Mouse (Mus musculus): ENCODE results near the gene D130043K22Rik. TPM values are rescaled to one million over a fixed set of nuclear protein-coding genes. Genes with fewer than 3 reads are reported as not detected.

D130043K22Rik gene
- polyA plus RNA-seq, 1 experiment from 2014 or later = 0.14 TPM

- DNase-seq = peak; percentile 88
- Histone ChIP-seq H3K9ac (no peak overlapping the region), H3K4me2 (no peak overlapping the region), H3K4me1 (ENCODE audit: insufficient read depth) (no peaks in the 10 kb centered on the region; the same call in 1 of the 2 replicates), H3K27ac (ENCODE audit: low read depth) (peak overlapping the region; percentile 61), H3K27me3 (ENCODE audit: insufficient read depth, low read length) (no peaks in the 10 kb centered on the region), H3K4me3 (ENCODE audit: low read depth, low read length) (no peak overlapping the region), H3K36me3 (ENCODE audit: insufficient read depth) (no peaks in the 10 kb centered on the region), H3K9me3 (ENCODE audit: low read depth, low read length) (no peaks in the 10 kb centered on the region)
- 11% methylated on average over 4 of the region's 4 CpGs for WGBS
- ATAC-seq (ENCODE audit: insufficient read depth) = peak; percentile 94
- TF ChIP-seq CTCF (IDR thresholded peaks at IDR 0.05; ENCODE audit: low read depth) = no peak
Measured at GRCm38 (mm10) chr13:24945567-24945966, 100.6 kb downstream of the D130043K22Rik start.

DNA sequence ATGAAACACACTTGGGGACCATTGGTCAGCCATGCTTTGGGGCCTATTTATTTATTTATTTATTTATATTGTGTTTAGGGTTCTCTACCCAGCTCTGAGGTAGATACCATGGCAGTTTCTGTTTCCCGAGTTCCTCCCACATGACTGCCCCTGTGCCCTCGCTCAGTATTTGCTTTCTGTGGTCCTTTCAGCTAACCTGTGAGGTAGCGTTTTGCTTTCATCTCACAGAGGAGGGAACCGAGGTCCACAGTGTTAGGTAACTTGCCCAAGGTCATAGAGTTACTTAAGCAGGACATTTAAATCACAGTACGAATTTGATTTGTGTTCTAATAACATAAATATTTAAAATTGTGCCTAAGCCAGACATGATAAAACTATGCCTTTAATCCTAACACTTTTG is 102.2 kb downstream of the D130043K22Rik start:
- 58% methylated on average over 5 of the region's 5 CpGs for WGBS
- Histone ChIP-seq H3K9ac (no peak overlapping the region), H3K27ac (ENCODE audit: low read depth) (no peak overlapping the region), H3K4me2 (no peak overlapping the region), H3K4me3 (ENCODE audit: low read depth, low read length) (no peak overlapping the region), H3K4me1 (ENCODE audit: insufficient read depth) (no peaks in the 10 kb centered on the region; the same call in 1 of the 2 replicates), H3K9me3 (ENCODE audit: low read depth, low read length) (no peaks in the 10 kb centered on the region), H3K27me3 (ENCODE audit: insufficient read depth, low read length) (no peaks in the 10 kb centered on the region), H3K36me3 (ENCODE audit: insufficient read depth) (no peaks in the 10 kb centered on the region)
- TF ChIP-seq CTCF (IDR thresholded peaks at IDR 0.05; ENCODE audit: low read depth) = no peak
- no peak for ATAC-seq (ENCODE audit: insufficient read depth)
- DNase-seq = no peak

- Histone ChIP-seq H3K27ac (ENCODE audit: low read depth) (no peak overlapping the region), H3K27me3 (ENCODE audit: insufficient read depth, low read length) (no peaks in the 10 kb centered on the region), H3K4me1 (ENCODE audit: insufficient read depth) (no peaks in the 10 kb centered on the region; the same call in 1 of the 2 replicates), H3K4me3 (ENCODE audit: low read depth, low read length) (no peak overlapping the region), H3K4me2 (no peak overlapping the region), H3K36me3 (ENCODE audit: insufficient read depth) (no peaks in the 10 kb centered on the region), H3K9ac (no peak overlapping the region), H3K9me3 (ENCODE audit: low read depth, low read length) (no peaks in the 10 kb centered on the region)
- ATAC-seq (ENCODE audit: insufficient read depth) = no peak
- no peak for TF ChIP-seq CTCF (IDR thresholded peaks at IDR 0.05; ENCODE audit: low read depth)
- WGBS = 87% methylated on average over 6 of the region's 6 CpGs
- no peak for DNase-seq
Measured at GRCm38 (mm10) chr13:24948870-24949269, 103.9 kb downstream of the D130043K22Rik start.

Other genes starting within 250 kb of the D130043K22Rik start
- 0.30 TPM in 1 of 2 replicates, not detected in the other for gene Armh2, start 103.9 kb upstream of the D130043K22Rik start, polyA plus RNA-seq (2014; fragmentation: Nextera tagmentation; extraction: Ambion mirVana)
- 134 and 135 TPM in 2 replicates for gene Gmnn, start 83.2 kb upstream of the D130043K22Rik start, polyA plus RNA-seq (2014; fragmentation: Nextera tagmentation; extraction: Ambion mirVana)
- 26.9 and 32.5 TPM in 2 replicates for gene BC005537, start 43.5 kb upstream of the D130043K22Rik start, polyA plus RNA-seq (2014; fragmentation: Nextera tagmentation; extraction: Ambion mirVana)
- gene Acot13, start 13.6 kb upstream of the D130043K22Rik start, polyA plus RNA-seq (2014; fragmentation: Nextera tagmentation; extraction: Ambion mirVana) = 61.1 and 62.3 TPM in 2 replicates
- gene Tdp2, start 13.5 kb upstream of the D130043K22Rik start, polyA plus RNA-seq (2014; fragmentation: Nextera tagmentation; extraction: Ambion mirVana) = 61.5 and 66.3 TPM in 2 replicates
- 8.5 and 9.4 TPM in 2 replicates for gene Aldh5a1, start 92.5 kb downstream of the D130043K22Rik start, polyA plus RNA-seq (2014; fragmentation: Nextera tagmentation; extraction: Ambion mirVana)
- gene Gpld1, start 98.0 kb downstream of the D130043K22Rik start, polyA plus RNA-seq (2014; fragmentation: Nextera tagmentation; extraction: Ambion mirVana) = 1.4 and 1.6 TPM in 2 replicates
- gene Mrs2, start 175.2 kb downstream of the D130043K22Rik start, polyA plus RNA-seq (2014; fragmentation: Nextera tagmentation; extraction: Ambion mirVana) = 25.9 and 26.5 TPM in 2 replicates
- gene Dcdc2a, start 210.9 kb downstream of the D130043K22Rik start, polyA plus RNA-seq (2014; fragmentation: Nextera tagmentation; extraction: Ambion mirVana) = 0.12 and 0.22 TPM in 2 replicates